Mouse (Mus musculus) hindbrain, postnatal 0 days (tissue): ENCODE measurements around the gene Pphln1. TPM values are rescaled to one million over a fixed set of nuclear protein-coding genes. Genes with fewer than 3 reads are reported as not detected.
"Not testable (repeated sequence)": the region's sequence is repeated elsewhere in the genome, so short reads cannot be mapped to it uniquely, and the experiment has no call there.

ENCODE experiments used
- ATAC-seq: fragments of 200-750 bp; cut with Nextera tagmentation; 2 replicates; pipeline ENCODE4 v1.8.0; 2017; ENCODE audit warnings: mild to moderate bottlenecking, moderate TSS enrichment, moderate library complexity
- DNase-seq: peaks from one replicate; pipeline ENCODE4 v3.0.0-alpha.2; 2015; ENCODE audit warnings: low spot score
- H3K27ac ChIP-seq: fragments of 300-500 bp; sonication (generic); 2 replicates; pipeline ENCODE4 v1.5.1; 2014; ENCODE audit warnings: mild to moderate bottlenecking
- H3K27me3 ChIP-seq: fragments of 300-500 bp; sonication (generic); 2 replicates; pipeline ENCODE4 v1.6.1; 2014; ENCODE audit warnings: low read length, mixed read lengths; ENCODE audit not compliant: insufficient read depth
- H3K36me3 ChIP-seq: fragments of 300-500 bp; sonication (generic); 2 replicates; pipeline ENCODE4 v1.6.1; 2014; ENCODE audit warnings: low read length, mixed read lengths; ENCODE audit not compliant: insufficient read depth
- H3K4me1 ChIP-seq: fragments of 300-500 bp; sonication (generic); 2 replicates; pipeline ENCODE4 v1.6.1; 2014; ENCODE audit warnings: antibody characterized with exemption, low read length, mixed read lengths; ENCODE audit not compliant: insufficient read depth
- H3K4me2 ChIP-seq: fragments of 300-500 bp; sonication (generic); 2 replicates; pipeline ENCODE4 v1.6.1; 2014; ENCODE audit warnings: low read depth, mild to moderate bottlenecking, low read length, moderate library complexity, mixed read lengths
- H3K4me3 ChIP-seq: fragments of 300-500 bp; sonication (generic); 2 replicates; pipeline ENCODE4 v1.5.1; 2014; ENCODE audit warnings: low read length
- H3K9ac ChIP-seq: fragments of 300-500 bp; sonication (generic); replicated peaks from 2 replicates; pipeline ENCODE4 v1.6.1; 2014; ENCODE audit warnings: mild to moderate bottlenecking, low read length, moderate library complexity, mixed read lengths
- H3K9me3 ChIP-seq: fragments of 300-500 bp; sonication (generic); 2 replicates; pipeline ENCODE4 v1.6.1; 2016; ENCODE audit warnings: low read length, mixed read lengths
- CTCF ChIP-seq: IDR thresholded peaks from 2 replicates; pipeline ENCODE4 v1.5.1; 2016; ENCODE audit warnings: antibody characterized with exemption, control low read depth, low read depth
- WGBS: fragments of 180-500 bp; shearing (Covaris S2); extraction: QIAGEN DNeasy Blood & Tissue Kit; methylation state at CpG from one replicate; pipeline ENCODE4 v1.1.7; 2014; 5-methylcytosine and 5-hydroxymethylcytosine counted together
- polyA plus RNA-seq: library from polyadenylated mRNA; unstranded; fragments of >200 nt; fragmentation: Nextera tagmentation; extraction: Ambion mirVana; gene quantifications from 2 replicates; pipeline ENCODE4 v1.2.1, GENCODE M21; 2015
- total RNA-seq: library from RNA; depleted of rRNA; stranded (reverse); fragments of >200 nt; gene quantifications from 2 replicates; pipeline ENCODE4 v1.2.3, GENCODE M21; 2014; rRNA removed

Pphln1 gene
- total RNA-seq = 27.0 and 36.3 TPM in 2 replicates
- polyA plus RNA-seq = 36.7 and 38.0 TPM in 2 replicates

DNA sequence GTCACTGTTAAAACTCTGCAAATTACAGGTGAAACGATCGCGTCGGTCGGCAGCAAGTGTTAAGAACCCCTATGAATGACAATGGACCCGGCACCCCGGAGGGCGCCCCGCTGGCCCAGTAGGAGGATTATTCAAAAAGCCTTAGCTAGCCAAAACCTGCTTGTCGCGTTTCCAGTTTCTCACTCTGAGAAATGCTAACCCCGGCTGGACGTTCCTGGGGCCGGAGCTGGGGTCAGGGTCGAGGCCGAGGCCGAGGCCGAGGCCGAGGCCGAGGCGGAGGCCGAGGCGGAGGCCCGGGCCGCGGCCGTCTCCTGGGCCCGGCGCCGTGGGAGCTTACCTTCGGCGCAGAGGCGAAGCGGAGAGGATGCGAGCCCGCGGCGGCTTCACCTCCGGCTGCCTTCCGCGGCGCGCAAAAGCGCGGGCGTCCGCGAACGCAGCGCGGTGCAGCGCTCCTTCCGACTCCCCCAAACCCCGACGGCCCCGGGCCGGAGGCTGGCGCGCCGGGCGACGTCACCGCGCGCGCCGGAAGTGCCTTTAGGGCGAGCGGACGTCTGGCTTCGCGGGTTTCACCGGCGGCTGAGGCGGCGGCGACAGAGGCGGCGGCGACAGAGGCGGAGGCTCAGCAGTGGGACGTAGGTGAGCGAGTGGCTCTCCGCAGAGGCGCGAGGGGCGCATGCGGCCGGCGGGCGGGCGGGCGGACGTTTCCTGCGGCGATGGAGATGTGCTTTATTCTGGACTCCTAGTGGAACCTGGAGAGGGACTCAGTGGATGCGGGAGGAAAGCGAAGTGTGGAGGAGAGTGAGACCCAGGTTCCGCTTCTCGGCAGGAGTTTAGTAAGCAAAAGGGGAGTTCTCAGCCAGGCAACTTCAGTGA, at the start of gene Pphln1, which contains the start of gene Zcrb1:
TSS of gene Pphln1 (plus strand) at position 525 of the 873 bp plus-strand sequence.
TSS of gene Zcrb1 (minus strand) at position 509 of the 873 bp plus-strand sequence.
- Histone ChIP-seq H3K9ac (peak within 1 kb of the TSS; percentile 98), H3K9me3 (no peaks in the 10 kb centered on the region), H3K4me1 (peaks cover 9% of the 10 kb centered on the region; the same call in 1 of the 2 replicates), H3K36me3 (peaks cover 6% of the 10 kb centered on the region; the same call in 1 of the 2 replicates), H3K27me3 (no peaks in the 10 kb centered on the region), H3K4me2 (peak within 1 kb of the TSS; percentile 81), H3K27ac (peak within 1 kb of the TSS; percentile 88), H3K4me3 (peak within 1 kb of the TSS; percentile 98)
- peak; percentile 97 for ATAC-seq
- no peak for TF ChIP-seq CTCF
- peak; percentile 95 for DNase-seq
- under 1% methylated on average over 99 of the region's 100 CpGs for WGBS

DNA sequence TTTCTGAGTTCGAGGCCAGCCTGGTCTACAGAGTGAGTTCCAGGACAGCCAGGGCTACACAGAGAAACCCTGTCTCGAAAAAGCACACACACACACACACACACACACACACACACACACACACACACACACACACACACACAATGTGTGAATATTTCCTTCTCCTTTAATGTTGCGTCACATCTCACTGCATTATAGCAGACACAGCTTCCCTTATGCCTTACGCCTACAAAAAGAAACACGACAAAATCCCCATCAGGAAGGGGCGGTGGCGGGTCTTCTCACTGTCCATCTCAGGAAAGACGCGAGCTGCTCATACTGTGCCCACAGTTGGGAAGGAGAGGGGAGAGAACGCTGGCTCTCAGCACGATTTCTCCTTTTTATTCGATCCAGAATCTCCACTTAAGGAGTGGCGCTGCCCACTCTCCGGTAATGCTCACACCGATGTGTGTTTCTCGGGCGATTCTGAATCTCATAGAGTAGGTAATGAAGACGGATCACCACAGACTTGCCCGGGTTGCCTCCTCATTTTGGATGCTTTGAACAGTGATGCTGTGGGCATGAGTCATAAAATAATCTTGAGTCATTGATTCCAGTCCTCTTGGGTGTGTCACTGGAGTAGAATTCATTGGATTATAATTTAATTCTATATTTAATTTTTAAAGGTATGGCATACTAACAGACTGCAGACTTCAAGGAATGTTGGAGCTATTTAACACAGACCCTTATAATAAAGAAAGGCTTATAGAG, 39.6 kb upstream of the Pphln1 start:
- Histone ChIP-seq H3K4me3 (no peak overlapping the region), H3K27me3 (no peaks in the 10 kb centered on the region), H3K36me3 (no peaks in the 10 kb centered on the region), H3K27ac (no peak overlapping the region), H3K9ac (no peak overlapping the region), H3K4me1 (no peaks in the 10 kb centered on the region), H3K4me2 (no peak overlapping the region), H3K9me3 (no peaks in the 10 kb centered on the region)
- TF ChIP-seq CTCF = no peak
- ATAC-seq (no peak), DNase-seq (no peak)
- 91% methylated on average over 19 of the region's 19 CpGs for WGBS

DNA sequence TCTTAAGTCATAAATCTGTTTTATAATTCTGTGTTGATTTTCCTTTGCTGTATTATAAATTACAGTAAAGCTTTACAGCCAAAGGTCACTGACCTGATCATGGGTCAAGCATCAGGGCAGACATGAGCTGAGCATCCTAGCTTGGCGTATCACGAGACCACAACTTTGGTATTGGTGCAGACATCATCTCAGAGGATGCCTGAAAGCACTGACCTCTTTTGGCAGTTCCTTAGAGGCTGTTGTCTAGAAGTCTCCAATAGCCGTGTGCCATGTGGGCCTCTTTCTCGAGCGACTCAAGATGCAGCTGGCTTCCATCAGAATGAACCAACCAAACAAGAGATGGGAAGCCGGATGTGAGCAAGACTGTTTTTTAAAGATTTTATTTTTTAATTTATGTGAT, 32.6 kb upstream of the Pphln1 start:
- WGBS = 89% methylated on average over 6 of the region's 6 CpGs

DNA sequence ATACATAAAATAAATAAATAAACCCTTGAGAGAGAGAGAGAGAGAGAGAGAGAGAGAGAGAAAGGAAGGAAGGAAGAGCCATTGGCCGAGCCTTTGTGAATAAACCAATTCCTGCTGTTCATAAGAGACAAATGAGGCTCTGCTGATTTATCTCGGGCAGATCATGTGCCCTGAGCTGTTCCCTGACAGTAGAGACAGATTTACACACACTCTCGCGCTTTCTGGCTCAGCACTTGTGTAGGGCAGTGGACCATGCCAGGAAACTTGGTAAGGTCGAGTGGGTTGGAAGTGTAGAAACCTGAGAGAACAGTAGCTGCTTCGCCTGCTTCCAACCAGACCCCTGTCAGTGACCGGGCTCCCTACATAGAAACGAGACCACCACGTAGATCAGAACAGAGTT, 29.6 kb upstream of the Pphln1 start:
- ATAC-seq = no peak
- no peaks in the 10 kb centered on the region for H3K9me3 ChIP-seq
- no peak overlapping the region for H3K9ac ChIP-seq
- H3K27ac ChIP-seq = no peak overlapping the region
- H3K4me1 ChIP-seq = no peaks in the 10 kb centered on the region
- H3K4me3 ChIP-seq = no peak overlapping the region
- no peak overlapping the region for H3K4me2 ChIP-seq
- 68% methylated on average over 9 of the region's 9 CpGs for WGBS
- no peak for TF ChIP-seq CTCF
- DNase-seq = no peak
- no peaks in the 10 kb centered on the region for H3K27me3 ChIP-seq
- H3K36me3 ChIP-seq = no peaks in the 10 kb centered on the region

More for the DNA sequence above, 32.6 kb upstream of the Pphln1 start:
- Histone ChIP-seq H3K4me1 (no peaks in the 10 kb centered on the region), H3K27ac (no peak overlapping the region), H3K36me3 (no peaks in the 10 kb centered on the region), H3K9me3 (no peaks in the 10 kb centered on the region), H3K9ac (no peak overlapping the region), H3K4me3 (no peak overlapping the region), H3K4me2 (no peak overlapping the region), H3K27me3 (no peaks in the 10 kb centered on the region)
- no peak for TF ChIP-seq CTCF
- no peak for DNase-seq
- ATAC-seq = no peak

DNA sequence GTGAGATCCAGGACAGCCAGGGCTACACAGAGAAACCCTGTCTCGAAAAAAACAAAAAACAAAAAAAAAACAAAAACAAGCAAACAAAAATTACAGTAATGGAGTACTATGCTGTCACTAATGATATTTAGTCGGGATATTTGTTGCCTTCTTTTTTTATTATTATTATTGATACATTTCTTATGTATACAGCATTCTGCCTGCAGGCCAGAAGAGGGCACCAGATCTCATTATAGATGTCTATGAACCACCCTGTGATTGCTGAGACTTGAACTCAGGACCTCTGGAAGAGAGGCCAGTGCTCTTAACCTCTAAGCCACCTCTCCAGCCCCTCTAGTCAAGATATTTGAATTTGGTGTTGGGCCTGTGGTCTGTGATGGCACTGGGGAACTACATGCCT, 26.3 kb upstream of the Pphln1 start:
- Histone ChIP-seq H3K9ac (no peak overlapping the region), H3K27ac (no peak overlapping the region), H3K4me3 (no peak overlapping the region), H3K4me1 (no peaks in the 10 kb centered on the region), H3K36me3 (no peaks in the 10 kb centered on the region), H3K27me3 (no peaks in the 10 kb centered on the region), H3K4me2 (no peak overlapping the region), H3K9me3 (no peaks in the 10 kb centered on the region)
- DNase-seq (no peak), ATAC-seq (no peak)
- peak; percentile 17 for TF ChIP-seq CTCF
- 81% methylated on average over 2 of the region's 2 CpGs for WGBS

DNA sequence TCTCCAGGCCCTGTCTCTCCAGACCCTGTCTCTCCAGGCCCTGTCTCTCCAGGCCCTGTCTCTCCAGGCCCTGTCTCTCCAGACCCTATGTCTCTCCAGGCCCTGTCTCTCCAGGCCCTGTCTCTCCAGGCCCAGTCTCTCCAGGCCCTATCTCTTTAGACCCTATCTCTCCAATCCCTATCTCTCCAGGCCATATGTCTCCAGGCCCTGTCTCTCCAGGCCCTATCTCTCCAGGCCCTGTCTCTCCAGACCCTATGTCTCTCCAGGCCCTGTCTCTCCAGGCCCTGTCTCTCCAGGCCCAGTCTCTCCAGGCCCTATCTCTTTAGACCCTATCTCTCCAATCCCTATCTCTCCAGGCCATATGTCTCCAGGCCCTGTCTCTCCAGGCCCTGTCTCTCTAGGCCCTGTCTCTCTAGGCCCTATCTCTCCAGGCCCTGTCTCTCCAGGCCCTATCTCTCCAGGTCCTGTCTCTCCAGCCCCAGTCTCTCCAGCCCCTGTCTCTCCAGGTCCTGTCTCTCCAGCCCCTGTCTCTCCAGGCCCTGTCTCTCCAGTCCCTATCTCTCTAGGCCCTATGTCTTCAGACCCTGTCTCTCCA, 25.5 kb upstream of the Pphln1 start:
- H3K9ac ChIP-seq, H3K27me3 ChIP-seq, DNase-seq, ATAC-seq, H3K9me3 ChIP-seq, H3K4me1 ChIP-seq, H3K27ac ChIP-seq, H3K36me3 ChIP-seq, H3K4me2 ChIP-seq, H3K4me3 ChIP-seq: not testable (repeated sequence)
